Mouse (Mus musculus): ENCODE measurements around the gene Flt1. TPM values are rescaled to one million over a fixed set of nuclear protein-coding genes. Genes with fewer than 3 reads are reported as not detected.

Flt1 gene
- polyA plus RNA-seq, 1 experiment from 2014 or later: 11.4 TPM

DNA sequence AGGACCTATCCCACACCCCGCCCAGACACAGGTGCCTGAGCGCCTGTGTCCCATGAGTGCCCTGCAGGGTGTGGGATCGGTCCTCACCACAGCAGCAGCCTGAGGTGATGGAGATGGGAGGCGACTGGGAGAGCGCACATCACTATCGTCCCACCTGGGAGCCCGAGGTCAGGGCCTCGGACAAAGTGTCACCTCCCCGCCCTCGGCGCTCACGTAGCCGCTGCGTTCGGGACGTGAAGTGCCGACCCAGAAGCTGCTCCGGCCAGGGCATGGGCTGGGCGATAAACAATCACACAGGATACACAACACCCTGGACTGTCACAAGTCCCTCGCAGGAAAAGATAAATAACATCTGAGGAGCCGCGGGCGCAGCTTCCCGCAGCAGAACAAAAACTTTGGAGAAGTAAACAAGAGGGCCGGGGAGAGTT, 27.1 kb upstream of the Flt1 start:
- ATAC-seq (ENCODE audit: insufficient number of reproducible peaks, low FRiP score, low TSS enrichment, low read depth): peak; percentile 35; the same call in 1 of the 2 replicates
- H3K4me3 ChIP-seq (ENCODE audit: low read depth, low read length): peak overlapping the region; percentile 1; the same call in 1 of the 2 replicates
- no peaks in the 10 kb centered on the region for H3K36me3 ChIP-seq (ENCODE audit: control insufficient read depth, insufficient read depth, low read length)
- H3K27me3 ChIP-seq (ENCODE audit: control insufficient read depth, insufficient read depth, low read length): peaks cover 25% of the 10 kb centered on the region
- peak overlapping the region; percentile 31; the same call in 1 of the 2 replicates for H3K4me2 ChIP-seq (ENCODE audit: low read depth, severe bottlenecking)
- H3K27ac ChIP-seq (replicated peaks; ENCODE audit: low read depth, low read length): no peak overlapping the region
- DNase-seq (ENCODE audit: low spot score): peak; percentile 30
- no peaks in the 10 kb centered on the region; the same call in 1 of the 2 replicates for H3K9me3 ChIP-seq (ENCODE audit: control insufficient read depth, low read length)
- peaks cover 9% of the 10 kb centered on the region; the same call in 1 of the 2 replicates for H3K4me1 ChIP-seq (ENCODE audit: control insufficient read depth, insufficient read depth, low read length)
- H3K9ac ChIP-seq (ENCODE audit: low read length): no peak overlapping the region
- WGBS: 1% methylated on average over 25 of the region's 25 CpGs

DNA sequence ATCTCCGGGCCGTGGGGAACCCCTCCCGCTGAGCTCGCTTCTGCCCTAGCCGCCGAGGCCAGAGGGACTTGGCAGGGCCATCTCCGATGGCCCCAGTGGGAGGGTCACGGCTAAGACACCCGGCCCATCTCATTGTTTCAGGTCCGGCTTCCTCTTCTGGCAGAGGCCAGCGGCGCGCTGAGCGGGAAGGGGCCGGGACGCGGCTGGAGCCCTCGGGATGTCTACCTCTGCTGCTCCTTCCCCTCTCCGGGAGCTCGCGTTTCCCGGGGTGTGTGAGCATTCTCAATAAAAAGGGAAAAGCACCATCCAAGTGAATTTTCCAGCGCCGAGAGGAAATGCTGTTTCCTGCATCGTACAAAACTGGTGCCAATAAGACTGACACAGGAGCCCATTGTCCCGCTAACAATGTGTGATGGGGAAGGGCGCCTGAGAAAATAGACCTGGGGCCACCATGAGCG, 25.9 kb upstream of the Flt1 start:
- Histone ChIP-seq H3K36me3 (ENCODE audit: control insufficient read depth, insufficient read depth, low read length) (no peaks in the 10 kb centered on the region), H3K4me1 (ENCODE audit: control insufficient read depth, insufficient read depth, low read length) (peaks cover 9% of the 10 kb centered on the region; the same call in 1 of the 2 replicates), H3K27ac (replicated peaks; ENCODE audit: low read depth, low read length) (no peak overlapping the region), H3K9ac (ENCODE audit: low read length) (peak overlapping the region; percentile 43; the same call in 1 of the 2 replicates), H3K4me3 (ENCODE audit: low read depth, low read length) (peak overlapping the region; percentile 21), H3K4me2 (ENCODE audit: low read depth, severe bottlenecking) (peak overlapping the region; percentile 50), H3K27me3 (ENCODE audit: control insufficient read depth, insufficient read depth, low read length) (peaks cover 25% of the 10 kb centered on the region), H3K9me3 (ENCODE audit: control insufficient read depth, low read length) (no peaks in the 10 kb centered on the region; the same call in 1 of the 2 replicates)
- WGBS: under 1% methylated on average over 27 of the region's 28 CpGs
- DNase-seq (ENCODE audit: low spot score): peak; percentile 64
- peak; percentile 19; the same call in 1 of the 2 replicates for ATAC-seq (ENCODE audit: insufficient number of reproducible peaks, low FRiP score, low TSS enrichment, low read depth)

DNA sequence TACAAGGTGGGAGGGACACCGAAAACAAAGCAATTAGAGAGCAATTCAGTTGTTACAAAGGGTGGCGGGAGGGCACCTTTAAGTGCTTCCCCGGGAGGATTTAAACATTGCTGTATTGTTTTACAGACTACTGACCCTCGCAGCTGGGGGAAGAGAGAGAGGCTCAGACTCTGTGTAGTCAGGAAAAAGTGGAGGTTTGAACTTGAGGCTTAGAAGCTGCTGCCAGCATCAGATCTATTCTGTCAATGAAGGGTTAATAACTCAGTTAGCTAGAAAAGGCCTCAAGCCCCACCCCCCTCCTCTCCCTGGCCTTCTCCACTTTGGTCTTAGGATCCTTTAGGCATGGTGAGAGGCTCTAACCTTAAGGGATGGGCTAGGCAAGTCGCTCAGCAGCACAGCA, 24.2 kb upstream of the Flt1 start:
- no peak overlapping the region for H3K4me2 ChIP-seq (ENCODE audit: low read depth, severe bottlenecking)
- no peaks in the 10 kb centered on the region; the same call in 1 of the 2 replicates for H3K9me3 ChIP-seq (ENCODE audit: control insufficient read depth, low read length)
- DNase-seq (ENCODE audit: low spot score) (peak; percentile 26), ATAC-seq (ENCODE audit: insufficient number of reproducible peaks, low FRiP score, low TSS enrichment, low read depth) (no peak)
- H3K4me1 ChIP-seq (ENCODE audit: control insufficient read depth, insufficient read depth, low read length): peaks cover 9% of the 10 kb centered on the region; the same call in 1 of the 2 replicates
- no peak overlapping the region for H3K27ac ChIP-seq (replicated peaks; ENCODE audit: low read depth, low read length)
- no peaks in the 10 kb centered on the region for H3K36me3 ChIP-seq (ENCODE audit: control insufficient read depth, insufficient read depth, low read length)
- 6% methylated on average over 5 of the region's 5 CpGs for WGBS
- no peak overlapping the region for H3K4me3 ChIP-seq (ENCODE audit: low read depth, low read length)
- no peak overlapping the region for H3K9ac ChIP-seq (ENCODE audit: low read length)
- peaks cover 25% of the 10 kb centered on the region for H3K27me3 ChIP-seq (ENCODE audit: control insufficient read depth, insufficient read depth, low read length)

DNA sequence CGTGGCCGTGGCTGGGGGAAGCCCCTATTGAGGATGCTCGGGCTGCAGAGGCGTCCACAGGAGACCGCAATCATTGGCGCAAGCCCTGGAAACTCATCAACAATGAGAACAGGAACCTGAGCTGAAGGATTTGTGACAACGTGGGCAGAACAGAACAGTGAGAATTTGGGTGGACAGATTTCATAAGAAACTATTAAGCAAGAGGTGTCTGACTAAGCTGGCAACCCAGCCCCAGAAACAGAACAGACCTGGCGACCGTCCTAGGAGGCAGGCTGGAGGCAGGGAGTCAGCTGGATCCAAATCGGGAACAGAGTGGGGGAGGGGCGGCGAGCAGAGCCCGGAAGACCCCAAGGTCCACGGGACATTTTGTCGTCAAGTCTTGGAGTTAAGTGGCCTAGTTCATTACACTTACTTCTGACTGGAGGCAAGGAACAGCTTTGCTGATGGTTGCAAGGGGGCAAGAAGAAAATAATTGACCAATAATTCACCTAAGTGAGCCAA, 22.3 kb upstream of the Flt1 start:
- ATAC-seq (ENCODE audit: insufficient number of reproducible peaks, low FRiP score, low TSS enrichment, low read depth): no peak
- peaks cover 17% of the 10 kb centered on the region for H3K27me3 ChIP-seq (ENCODE audit: control insufficient read depth, insufficient read depth, low read length)
- H3K9me3 ChIP-seq (ENCODE audit: control insufficient read depth, low read length): no peaks in the 10 kb centered on the region
- H3K4me3 ChIP-seq (ENCODE audit: low read depth, low read length): 0 out of 2 replicates have a peak overlapping the region, but pooled peaks have one; percentile 0
- no peak overlapping the region for H3K27ac ChIP-seq (replicated peaks; ENCODE audit: low read depth, low read length)
- H3K4me1 ChIP-seq (ENCODE audit: control insufficient read depth, insufficient read depth, low read length): peaks cover 9% of the 10 kb centered on the region; the same call in 1 of the 2 replicates
- no peaks in the 10 kb centered on the region for H3K36me3 ChIP-seq (ENCODE audit: control insufficient read depth, insufficient read depth, low read length)
- peak; percentile 75 for DNase-seq (ENCODE audit: low spot score)
- H3K4me2 ChIP-seq (ENCODE audit: low read depth, severe bottlenecking): peak overlapping the region; percentile 39
- WGBS: 3% methylated on average over 15 of the region's 15 CpGs
- no peak overlapping the region for H3K9ac ChIP-seq (ENCODE audit: low read length)

DNA sequence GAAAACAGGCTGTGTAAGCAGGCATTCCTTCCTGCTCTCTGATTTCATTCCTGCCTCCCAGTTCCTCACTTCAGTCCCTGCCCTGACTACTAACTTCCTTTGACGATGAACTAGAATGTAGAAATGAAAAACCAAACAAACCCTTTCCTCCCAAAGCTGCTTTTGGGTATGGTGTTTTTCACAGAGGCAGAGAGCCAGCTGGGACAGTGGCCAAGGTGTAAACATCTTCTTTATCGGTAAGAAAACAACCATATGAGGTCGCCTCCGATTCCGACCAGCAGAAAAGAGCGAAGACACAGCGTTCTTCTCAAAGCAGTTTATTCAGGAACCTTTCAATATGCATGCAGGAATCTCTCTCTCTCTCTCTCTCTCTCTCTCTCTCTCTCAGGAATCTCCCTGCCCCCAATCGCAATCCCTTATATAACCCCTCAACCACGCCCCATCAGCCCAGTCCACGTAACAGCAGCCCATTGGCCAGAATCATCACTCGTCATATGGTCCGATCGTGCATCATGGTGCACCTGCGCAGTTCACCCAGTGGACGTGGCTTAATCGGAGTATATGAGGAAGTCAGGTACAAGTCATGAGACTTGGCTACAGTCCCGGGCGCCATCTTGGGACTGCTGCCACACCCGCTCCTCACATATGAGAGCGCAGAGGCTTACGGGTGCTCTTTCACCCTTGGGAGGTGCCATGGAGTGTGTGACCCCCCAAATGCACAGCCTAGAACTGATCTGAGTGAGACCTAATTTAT, 19.3 kb upstream of the Flt1 start:
- Histone ChIP-seq H3K4me2 (ENCODE audit: low read depth, severe bottlenecking) (no peak overlapping the region), H3K4me3 (ENCODE audit: low read depth, low read length) (no peak overlapping the region), H3K9ac (ENCODE audit: low read length) (no peak overlapping the region), H3K36me3 (ENCODE audit: control insufficient read depth, insufficient read depth, low read length) (no peaks in the 10 kb centered on the region), H3K4me1 (ENCODE audit: control insufficient read depth, insufficient read depth, low read length) (0 out of 2 replicates have a peak, but pooled peaks cover 3% of the 10 kb centered on the region), H3K27me3 (ENCODE audit: control insufficient read depth, insufficient read depth, low read length) (0 out of 2 replicates have a peak, but pooled peaks cover 1% of the 10 kb centered on the region), H3K27ac (replicated peaks; ENCODE audit: low read depth, low read length) (no peak overlapping the region), H3K9me3 (ENCODE audit: control insufficient read depth, low read length) (no peaks in the 10 kb centered on the region)
- ATAC-seq (ENCODE audit: insufficient number of reproducible peaks, low FRiP score, low TSS enrichment, low read depth) (no peak), DNase-seq (ENCODE audit: low spot score) (no peak)
- 93% methylated on average over 21 of the region's 21 CpGs for WGBS

DNA sequence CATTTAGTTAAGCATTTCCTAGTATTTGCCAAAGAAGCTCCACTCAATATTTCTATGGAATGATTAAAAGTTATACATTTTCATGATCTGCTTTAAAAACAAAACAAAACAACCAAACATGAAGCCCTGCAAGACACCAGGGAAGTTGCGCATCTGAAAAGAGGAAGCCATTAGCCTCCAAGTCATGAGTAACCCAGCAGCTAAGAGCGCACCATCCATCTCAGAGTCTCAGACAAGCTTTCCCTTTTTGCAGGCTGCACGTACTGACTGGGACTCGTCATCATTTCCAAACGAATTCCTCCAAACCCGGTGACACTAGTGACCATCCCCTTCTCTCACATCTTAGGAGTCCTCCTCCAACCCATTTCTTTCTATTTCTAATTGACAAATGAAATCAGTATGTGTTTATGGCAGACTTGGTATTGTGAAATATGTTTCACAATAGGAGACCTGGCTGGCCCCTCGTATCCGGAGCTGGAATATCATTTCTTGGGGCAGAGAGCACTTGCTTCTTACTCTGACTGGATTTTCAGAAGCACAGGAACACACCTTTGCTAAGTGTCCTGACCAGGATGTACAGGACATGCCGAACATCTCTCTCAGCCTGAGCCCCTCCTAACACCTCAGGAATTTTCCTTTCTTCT, 16.8 kb upstream of the Flt1 start:
- H3K9ac ChIP-seq (ENCODE audit: low read length): no peak overlapping the region
- 85% methylated on average over 9 of the region's 9 CpGs for WGBS

DNA sequence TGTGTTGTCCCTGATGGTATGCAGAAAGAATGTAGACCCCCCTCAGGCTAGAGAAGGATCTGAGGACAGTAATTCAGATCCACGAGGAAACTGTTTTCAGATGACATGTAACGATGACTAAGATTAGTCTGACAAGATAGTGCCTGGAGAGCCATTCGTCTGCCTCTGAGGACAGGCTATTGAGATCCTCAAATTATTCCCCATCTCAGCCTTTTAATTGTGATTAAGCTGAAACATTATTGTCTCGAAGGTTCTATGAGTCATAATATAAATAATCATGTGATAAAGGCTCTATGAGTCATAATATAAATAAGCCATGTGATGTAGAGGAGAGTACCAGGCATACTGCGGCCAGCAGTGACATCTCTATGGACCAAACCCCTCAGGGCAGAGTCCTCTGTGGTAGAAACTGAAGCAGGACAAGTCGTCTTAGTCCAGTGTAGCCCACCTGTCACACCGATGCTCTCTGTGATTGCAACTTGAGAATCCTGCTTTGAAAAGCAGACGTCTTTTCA, 11.0 kb upstream of the Flt1 start:
- no peak for DNase-seq (ENCODE audit: low spot score)
- Histone ChIP-seq H3K27me3 (ENCODE audit: control insufficient read depth, insufficient read depth, low read length) (no peaks in the 10 kb centered on the region), H3K36me3 (ENCODE audit: control insufficient read depth, insufficient read depth, low read length) (no peaks in the 10 kb centered on the region), H3K4me2 (ENCODE audit: low read depth, severe bottlenecking) (no peak overlapping the region), H3K27ac (replicated peaks; ENCODE audit: low read depth, low read length) (no peak overlapping the region), H3K9me3 (ENCODE audit: control insufficient read depth, low read length) (peaks cover 2% of the 10 kb centered on the region; the same call in 1 of the 2 replicates), H3K9ac (ENCODE audit: low read length) (no peak overlapping the region), H3K4me3 (ENCODE audit: low read depth, low read length) (no peak overlapping the region), H3K4me1 (ENCODE audit: control insufficient read depth, insufficient read depth, low read length) (no peaks in the 10 kb centered on the region)
- no peak for ATAC-seq (ENCODE audit: insufficient number of reproducible peaks, low FRiP score, low TSS enrichment, low read depth)
- WGBS: 80% methylated on average over 8 of the region's 8 CpGs

More for the DNA sequence above, 16.8 kb upstream of the Flt1 start:
- ATAC-seq (ENCODE audit: insufficient number of reproducible peaks, low FRiP score, low TSS enrichment, low read depth) (no peak), DNase-seq (ENCODE audit: low spot score) (no peak)
- H3K4me2 ChIP-seq (ENCODE audit: low read depth, severe bottlenecking): no peak overlapping the region
- H3K4me3 ChIP-seq (ENCODE audit: low read depth, low read length): no peak overlapping the region
- no peak overlapping the region for H3K27ac ChIP-seq (replicated peaks; ENCODE audit: low read depth, low read length)
- H3K36me3 ChIP-seq (ENCODE audit: control insufficient read depth, insufficient read depth, low read length): no peaks in the 10 kb centered on the region
- H3K9me3 ChIP-seq (ENCODE audit: control insufficient read depth, low read length): no peaks in the 10 kb centered on the region
- H3K27me3 ChIP-seq (ENCODE audit: control insufficient read depth, insufficient read depth, low read length): no peaks in the 10 kb centered on the region
- H3K4me1 ChIP-seq (ENCODE audit: control insufficient read depth, insufficient read depth, low read length): no peaks in the 10 kb centered on the region

DNA sequence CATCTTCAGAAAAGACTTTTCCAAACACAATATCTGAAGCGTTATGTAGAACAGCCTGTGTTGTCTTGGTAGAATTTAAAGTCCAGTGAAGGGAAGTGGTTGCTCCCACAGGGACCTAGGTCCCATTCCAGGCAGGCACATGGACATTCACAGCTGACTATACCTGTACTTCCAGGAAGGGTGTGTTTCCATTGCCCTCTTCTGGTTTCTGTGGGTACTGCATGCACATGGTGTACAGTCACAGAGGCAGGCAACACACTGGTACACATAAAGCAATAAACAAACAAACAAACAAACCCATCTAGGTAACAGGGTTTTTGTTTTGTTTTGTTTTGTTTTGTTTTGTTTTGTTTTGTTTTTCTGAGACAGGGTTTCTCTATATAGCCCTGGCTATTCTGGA, 7.9 kb upstream of the Flt1 start:
- Histone ChIP-seq H3K36me3 (ENCODE audit: control insufficient read depth, insufficient read depth, low read length) (no peaks in the 10 kb centered on the region), H3K4me1 (ENCODE audit: control insufficient read depth, insufficient read depth, low read length) (no peaks in the 10 kb centered on the region), H3K4me3 (ENCODE audit: low read depth, low read length) (no peak overlapping the region), H3K9me3 (ENCODE audit: control insufficient read depth, low read length) (peaks cover 2% of the 10 kb centered on the region; the same call in 1 of the 2 replicates), H3K4me2 (ENCODE audit: low read depth, severe bottlenecking) (no peak overlapping the region), H3K27me3 (ENCODE audit: control insufficient read depth, insufficient read depth, low read length) (peaks cover 9% of the 10 kb centered on the region; the same call in 1 of the 2 replicates), H3K27ac (replicated peaks; ENCODE audit: low read depth, low read length) (no peak overlapping the region), H3K9ac (ENCODE audit: low read length) (no peak overlapping the region)
- DNase-seq (ENCODE audit: low spot score) (peak; percentile 54), ATAC-seq (ENCODE audit: insufficient number of reproducible peaks, low FRiP score, low TSS enrichment, low read depth) (no peak)
- WGBS: 92% methylated on average over 1 of the region's 1 CpGs

Measured in limb, embryonic 11.5 days (tissue).